Mouse (Mus musculus): ENCODE results near the gene Pdlim5. TPM values are rescaled to one million over a fixed set of nuclear protein-coding genes. Genes with fewer than 3 reads are reported as not detected.

The Pdlim5 gene
- total RNA-seq (2023): 66.1 and 79.4 TPM in 2 replicates

DNA sequence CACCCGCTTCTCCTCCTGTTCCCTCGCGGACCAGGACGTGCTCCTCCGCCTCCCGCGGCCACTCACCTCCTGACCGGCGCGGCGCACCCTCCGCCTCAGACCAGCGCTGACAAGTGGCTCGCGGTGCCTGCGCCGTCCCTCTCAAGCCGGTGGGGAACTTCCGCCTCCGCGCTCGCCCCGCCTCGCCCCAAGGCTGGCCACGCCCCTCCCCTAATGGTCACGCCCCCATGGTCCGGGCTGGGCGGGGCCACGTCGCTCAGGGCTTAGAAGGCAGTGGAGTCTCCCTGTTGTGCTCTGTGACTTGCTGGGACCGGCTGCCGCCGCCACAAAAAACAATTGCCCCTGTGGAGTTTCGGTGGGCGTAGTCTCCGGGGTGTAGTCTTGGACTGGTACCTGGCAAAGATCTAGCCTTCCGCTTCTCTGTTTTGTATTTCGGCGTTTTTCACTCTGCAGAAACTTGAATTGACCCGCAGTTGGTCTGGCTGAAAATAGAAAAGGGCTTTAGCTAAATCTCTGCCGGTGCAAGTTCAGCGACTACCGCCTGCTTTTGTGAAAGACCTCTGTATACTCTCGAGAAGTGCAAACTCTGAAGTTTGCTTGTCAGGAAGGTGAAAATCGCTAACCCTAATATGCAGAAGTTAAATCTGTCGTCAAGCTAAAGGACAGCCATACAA lies at the start of gene Pdlim5:
Gene Pdlim5, minus strand, starts transcription at position 177 of the 674 bp plus-strand sequence.

Other genes starting within 250 kb of the Pdlim5 start
- gene Bmpr1b, start 226.3 kb downstream of the Pdlim5 start, total RNA-seq (2023): not detected in 2 replicates
- 1.6 and 3.5 TPM in 2 replicates for gene Gbp5, start 98.3 kb upstream of the Pdlim5 start, total RNA-seq (2023)
- gene Gbp7, start 134.6 kb upstream of the Pdlim5 start, total RNA-seq (2023): 5.1 and 5.8 TPM in 2 replicates
- gene Gbp3, start 164.3 kb upstream of the Pdlim5 start, total RNA-seq (2023): 10.9 and 14.2 TPM in 2 replicates
- not detected in 2 replicates for gene Gbp2b, start 199.2 kb upstream of the Pdlim5 start, total RNA-seq (2023)
- 7.1 and 10.3 TPM in 2 replicates for gene Gbp2, start 224.9 kb upstream of the Pdlim5 start, total RNA-seq (2023)